Mouse (Mus musculus): ENCODE measurements around the gene Clk2. TPM values are rescaled to one million over a fixed set of nuclear protein-coding genes. Genes with fewer than 3 reads are reported as not detected.
A peak's percentile ranks its signal among the peaks of the same experiment; 100 is the strongest.

Clk2 gene
- polyA plus RNA-seq, 1 experiment from 2014 or later, result 50.3 TPM

- H3K9ac ChIP-seq (replicated peaks), result no peak overlapping the region
- H3K4me1 ChIP-seq (replicated peaks), result peaks cover 8% of the 10 kb centered on the region
- no peak overlapping the region for H3K4me3 ChIP-seq (replicated peaks)
- H3K27me3 ChIP-seq, result no peaks in the 10 kb centered on the region
- WGBS, result 88% methylated on average over 2 of the region's 2 CpGs
- H3K36me3 ChIP-seq, result peaks cover 6% of the 10 kb centered on the region
- ATAC-seq (ENCODE audit: insufficient number of reproducible peaks, insufficient read depth, low FRiP score, low TSS enrichment, low read depth), result no peak
- H3K27ac ChIP-seq, result no peak overlapping the region
- H3K4me2 ChIP-seq, result no peak overlapping the region
- H3K9me3 ChIP-seq, result no peaks in the 10 kb centered on the region
Observed at GRCm38 (mm10) chr3:89193853-89194252, 29.3 kb downstream of the Clk2 start.

GRCm38 (mm10) chr3:89195979-89196877 lies 31.6 kb downstream of the Clk2 start:
- H3K4me2 ChIP-seq, result peak overlapping the region; percentile 63
- no peaks in the 10 kb centered on the region for H3K36me3 ChIP-seq
- H3K27me3 ChIP-seq, result no peaks in the 10 kb centered on the region
- ATAC-seq (ENCODE audit: insufficient number of reproducible peaks, insufficient read depth, low FRiP score, low TSS enrichment, low read depth), result peak; percentile 96
- H3K4me3 ChIP-seq (replicated peaks), result peak overlapping the region; percentile 37
- peak overlapping the region; percentile 53 for H3K9ac ChIP-seq (replicated peaks)
- no peaks in the 10 kb centered on the region for H3K9me3 ChIP-seq
- WGBS, result 10% methylated on average over 33 of the region's 33 CpGs
- H3K27ac ChIP-seq, result peak overlapping the region; percentile 89
- H3K4me1 ChIP-seq (replicated peaks), result peaks cover 8% of the 10 kb centered on the region

GRCm38 (mm10) chr3:89199839-89200238 lies 35.2 kb downstream of the Clk2 start:
- ATAC-seq (ENCODE audit: insufficient number of reproducible peaks, insufficient read depth, low FRiP score, low TSS enrichment, low read depth), result no peak
- no peaks in the 10 kb centered on the region for H3K27me3 ChIP-seq
- H3K4me3 ChIP-seq (replicated peaks), result no peak overlapping the region
- no peaks in the 10 kb centered on the region for H3K9me3 ChIP-seq
- no peaks in the 10 kb centered on the region for H3K36me3 ChIP-seq
- peaks cover 13% of the 10 kb centered on the region for H3K4me1 ChIP-seq (replicated peaks)
- no peak overlapping the region for H3K9ac ChIP-seq (replicated peaks)
- WGBS, result 74% methylated on average over 3 of the region's 3 CpGs
- no peak overlapping the region for H3K4me2 ChIP-seq
- H3K27ac ChIP-seq, result no peak overlapping the region

GRCm38 (mm10) chr3:89202253-89203141 lies 37.9 kb downstream of the Clk2 start, which contains the start of gene Gba:
Gba (plus strand) TSS chr3:89202928.
- H3K27me3 ChIP-seq, result no peaks in the 10 kb centered on the region
- peaks cover 5% of the 10 kb centered on the region for H3K4me1 ChIP-seq (replicated peaks)
- peaks cover 24% of the 10 kb centered on the region for H3K36me3 ChIP-seq
- 29% methylated on average over 13 of the region's 13 CpGs for WGBS
- peak within 1 kb of the TSS; percentile 51 for H3K4me3 ChIP-seq (replicated peaks)
- peak within 1 kb of the TSS; percentile 46; the same call in 1 of the 2 replicates for H3K9ac ChIP-seq (replicated peaks)
- H3K4me2 ChIP-seq, result peak within 1 kb of the TSS; percentile 55
- ATAC-seq (ENCODE audit: insufficient number of reproducible peaks, insufficient read depth, low FRiP score, low TSS enrichment, low read depth), result peak; percentile 77
- no peaks in the 10 kb centered on the region for H3K9me3 ChIP-seq
- H3K27ac ChIP-seq, result no peak within 1 kb of the TSS

- peaks cover 5% of the 10 kb centered on the region for H3K4me1 ChIP-seq (replicated peaks)
- peaks cover 30% of the 10 kb centered on the region for H3K36me3 ChIP-seq
- 40% methylated on average over 5 of the region's 5 CpGs for WGBS
- peak overlapping the region; percentile 55 for H3K4me2 ChIP-seq
- no peak for ATAC-seq (ENCODE audit: insufficient number of reproducible peaks, insufficient read depth, low FRiP score, low TSS enrichment, low read depth)
- H3K9me3 ChIP-seq, result no peaks in the 10 kb centered on the region
- H3K4me3 ChIP-seq (replicated peaks), result peak overlapping the region; percentile 51
- H3K27me3 ChIP-seq, result no peaks in the 10 kb centered on the region
- H3K9ac ChIP-seq (replicated peaks), result peak overlapping the region; percentile 46; the same call in 1 of the 2 replicates
- no peak overlapping the region for H3K27ac ChIP-seq
Observed at GRCm38 (mm10) chr3:89203142-89203514, 38.5 kb downstream of the Clk2 start.

GRCm38 (mm10) chr3:89206079-89206478 lies 41.5 kb downstream of the Clk2 start:
- Histone ChIP-seq H3K36me3 (peaks cover 60% of the 10 kb centered on the region), H3K27ac (no peak overlapping the region), H3K4me3 (replicated peaks) (no peak overlapping the region), H3K9ac (replicated peaks) (no peak overlapping the region), H3K4me2 (no peak overlapping the region), H3K9me3 (no peaks in the 10 kb centered on the region), H3K4me1 (replicated peaks) (peaks cover 5% of the 10 kb centered on the region), H3K27me3 (no peaks in the 10 kb centered on the region)
- 91% methylated on average over 7 of the region's 7 CpGs for WGBS
- no peak for ATAC-seq (ENCODE audit: insufficient number of reproducible peaks, insufficient read depth, low FRiP score, low TSS enrichment, low read depth)

GRCm38 (mm10) chr3:89206695-89207094 lies 42.1 kb downstream of the Clk2 start:
- no peaks in the 10 kb centered on the region for H3K27me3 ChIP-seq
- H3K4me3 ChIP-seq (replicated peaks), result no peak overlapping the region
- no peak overlapping the region for H3K9ac ChIP-seq (replicated peaks)
- 88% methylated on average over 2 of the region's 2 CpGs for WGBS
- H3K27ac ChIP-seq, result no peak overlapping the region
- peaks cover 5% of the 10 kb centered on the region for H3K4me1 ChIP-seq (replicated peaks)
- H3K36me3 ChIP-seq, result peaks cover 61% of the 10 kb centered on the region
- H3K9me3 ChIP-seq, result no peaks in the 10 kb centered on the region
- ATAC-seq (ENCODE audit: insufficient number of reproducible peaks, insufficient read depth, low FRiP score, low TSS enrichment, low read depth), result no peak
- H3K4me2 ChIP-seq, result no peak overlapping the region

GRCm38 (mm10) chr3:89208075-89208657 lies 43.6 kb downstream of the Clk2 start:
- H3K36me3 ChIP-seq, result peaks cover 64% of the 10 kb centered on the region
- peaks cover 13% of the 10 kb centered on the region for H3K4me1 ChIP-seq (replicated peaks)
- no peaks in the 10 kb centered on the region for H3K27me3 ChIP-seq
- H3K4me2 ChIP-seq, result no peak overlapping the region
- H3K27ac ChIP-seq, result no peak overlapping the region
- no peak for ATAC-seq (ENCODE audit: insufficient number of reproducible peaks, insufficient read depth, low FRiP score, low TSS enrichment, low read depth)
- no peaks in the 10 kb centered on the region for H3K9me3 ChIP-seq
- WGBS, result 84% methylated on average over 13 of the region's 13 CpGs
- H3K9ac ChIP-seq (replicated peaks), result no peak overlapping the region
- no peak overlapping the region for H3K4me3 ChIP-seq (replicated peaks)

- 88% methylated on average over 6 of the region's 6 CpGs for WGBS
- no peak overlapping the region for H3K4me2 ChIP-seq
- H3K9ac ChIP-seq (replicated peaks), result no peak overlapping the region
- peaks cover 11% of the 10 kb centered on the region for H3K4me1 ChIP-seq (replicated peaks)
- H3K27me3 ChIP-seq, result no peaks in the 10 kb centered on the region
- H3K4me3 ChIP-seq (replicated peaks), result no peak overlapping the region
- no peaks in the 10 kb centered on the region for H3K9me3 ChIP-seq
- ATAC-seq (ENCODE audit: insufficient number of reproducible peaks, insufficient read depth, low FRiP score, low TSS enrichment, low read depth), result no peak
- peaks cover 64% of the 10 kb centered on the region for H3K36me3 ChIP-seq
- no peak overlapping the region for H3K27ac ChIP-seq
Observed at GRCm38 (mm10) chr3:89208736-89209135, 44.1 kb downstream of the Clk2 start.

- H3K4me2 ChIP-seq, result no peak overlapping the region
- no peak for ATAC-seq (ENCODE audit: insufficient number of reproducible peaks, insufficient read depth, low FRiP score, low TSS enrichment, low read depth)
- H3K9ac ChIP-seq (replicated peaks), result no peak overlapping the region
- 92% methylated on average over 7 of the region's 7 CpGs for WGBS
- no peaks in the 10 kb centered on the region for H3K9me3 ChIP-seq
- H3K4me3 ChIP-seq (replicated peaks), result no peak overlapping the region
- H3K4me1 ChIP-seq (replicated peaks), result peaks cover 12% of the 10 kb centered on the region
- no peak overlapping the region for H3K27ac ChIP-seq
- peaks cover 64% of the 10 kb centered on the region for H3K36me3 ChIP-seq
- no peaks in the 10 kb centered on the region for H3K27me3 ChIP-seq
Observed at GRCm38 (mm10) chr3:89209731-89210130, 45.1 kb downstream of the Clk2 start.

- peaks cover 17% of the 10 kb centered on the region for H3K4me1 ChIP-seq (replicated peaks)
- no peak for ATAC-seq (ENCODE audit: insufficient number of reproducible peaks, insufficient read depth, low FRiP score, low TSS enrichment, low read depth)
- H3K9me3 ChIP-seq, result no peaks in the 10 kb centered on the region
- H3K4me3 ChIP-seq (replicated peaks), result no peak overlapping the region
- peaks cover 63% of the 10 kb centered on the region for H3K36me3 ChIP-seq
- no peaks in the 10 kb centered on the region for H3K27me3 ChIP-seq
- H3K9ac ChIP-seq (replicated peaks), result no peak overlapping the region
- H3K4me2 ChIP-seq, result no peak overlapping the region
- WGBS, result 90% methylated on average over 13 of the region's 13 CpGs
- H3K27ac ChIP-seq, result no peak overlapping the region
Observed at GRCm38 (mm10) chr3:89210162-89210561, 45.6 kb downstream of the Clk2 start.

Measured in limb, embryonic 12.5 days (tissue).